Mouse (Mus musculus): ENCODE results near the gene Fam104a. TPM values are rescaled to one million over a fixed set of nuclear protein-coding genes. Genes with fewer than 3 reads are reported as not detected.

The Fam104a gene
- total and polyA plus RNA-seq, 2 experiments = 4.5 to 16.4 TPM

DNA sequence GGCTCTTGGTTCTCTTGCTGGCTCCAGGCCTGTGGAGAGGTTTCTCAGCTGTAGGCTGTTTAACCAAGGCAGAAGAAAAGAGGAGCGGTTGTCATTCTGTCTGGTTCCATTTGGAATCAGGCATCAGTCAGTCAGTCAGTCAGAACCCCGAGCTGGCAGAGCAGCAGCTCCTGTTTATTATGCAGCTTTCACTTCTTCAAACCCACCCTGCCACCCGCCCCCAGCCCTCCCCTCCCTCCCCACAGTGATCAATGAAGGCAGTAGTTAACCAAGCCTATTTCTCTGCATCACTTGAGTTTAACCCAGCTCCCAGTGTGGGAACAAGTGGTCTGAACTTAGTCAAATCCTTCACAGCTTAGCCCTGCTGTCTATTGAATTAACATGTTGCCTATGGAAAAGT is 7.9 kb upstream of the Fam104a start:
- Histone ChIP-seq H3K4me3 (ENCODE audit: insufficient read depth, low read depth, low read length) (no peak overlapping the region), H3K9ac (ENCODE audit: low read depth, low read length) (no peak overlapping the region), H3K27me3 (ENCODE audit: control insufficient read depth, insufficient read depth, low read length) (no peaks in the 10 kb centered on the region), H3K36me3 (ENCODE audit: control insufficient read depth, insufficient read depth, low read length) (no peaks in the 10 kb centered on the region; the same call in 1 of the 2 replicates), H3K79me2 (ENCODE audit: control insufficient read depth, insufficient read depth, low read length) (no peaks in the 10 kb centered on the region), H3K4me1 (ENCODE audit: control insufficient read depth, insufficient read depth, low read length) (peaks cover 5% of the 10 kb centered on the region), H3K27ac (replicated peaks; ENCODE audit: insufficient read depth, low read depth, low read length) (no peak overlapping the region)
- 86% methylated on average over 3 of the region's 3 CpGs for WGBS
- DNase-seq (ENCODE audit: extremely low read depth, low read depth, low spot score) = no peak
- no peak for TF ChIP-seq POLR2A (IDR thresholded peaks at IDR 0.05; ENCODE audit: extremely low read depth, insufficient read depth, low read length)
- no peak for TF ChIP-seq CTCF (IDR thresholded peaks at IDR 0.05; ENCODE audit: low read depth, low read length)

DNA sequence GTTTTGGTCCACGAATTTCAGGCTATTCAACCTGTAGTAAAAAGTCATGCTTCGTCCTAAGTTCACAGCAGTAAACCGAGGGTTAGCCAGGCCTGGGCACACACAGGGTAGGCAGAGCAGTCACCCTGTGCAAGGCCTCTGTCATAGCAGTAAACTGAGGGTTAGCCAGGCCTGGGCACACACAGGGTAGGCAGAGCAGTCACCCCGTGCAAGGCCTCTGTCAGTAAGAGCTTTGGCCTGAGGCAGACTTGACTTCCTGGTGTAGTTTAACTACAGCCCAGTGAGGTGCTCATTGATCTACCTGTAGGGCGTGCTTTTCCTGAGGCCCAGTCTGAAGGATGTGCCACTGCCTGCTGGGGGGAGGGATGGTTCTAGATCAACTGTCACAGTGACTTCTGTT is 7.4 kb upstream of the Fam104a start:
- DNase-seq (ENCODE audit: extremely low read depth, low read depth, low spot score) = no peak
- Histone ChIP-seq H3K27ac (replicated peaks; ENCODE audit: insufficient read depth, low read depth, low read length) (no peak overlapping the region), H3K4me3 (ENCODE audit: insufficient read depth, low read depth, low read length) (no peak overlapping the region), H3K36me3 (ENCODE audit: control insufficient read depth, insufficient read depth, low read length) (no peaks in the 10 kb centered on the region; the same call in 1 of the 2 replicates), H3K79me2 (ENCODE audit: control insufficient read depth, insufficient read depth, low read length) (no peaks in the 10 kb centered on the region), H3K9ac (ENCODE audit: low read depth, low read length) (no peak overlapping the region), H3K27me3 (ENCODE audit: control insufficient read depth, insufficient read depth, low read length) (no peaks in the 10 kb centered on the region), H3K4me1 (ENCODE audit: control insufficient read depth, insufficient read depth, low read length) (peaks cover 5% of the 10 kb centered on the region)
- WGBS = 91% methylated on average over 5 of the region's 5 CpGs
- TF ChIP-seq POLR2A (IDR thresholded peaks at IDR 0.05; ENCODE audit: extremely low read depth, insufficient read depth, low read length) (no peak), CTCF (IDR thresholded peaks at IDR 0.05; ENCODE audit: low read depth, low read length) (no peak)

DNA sequence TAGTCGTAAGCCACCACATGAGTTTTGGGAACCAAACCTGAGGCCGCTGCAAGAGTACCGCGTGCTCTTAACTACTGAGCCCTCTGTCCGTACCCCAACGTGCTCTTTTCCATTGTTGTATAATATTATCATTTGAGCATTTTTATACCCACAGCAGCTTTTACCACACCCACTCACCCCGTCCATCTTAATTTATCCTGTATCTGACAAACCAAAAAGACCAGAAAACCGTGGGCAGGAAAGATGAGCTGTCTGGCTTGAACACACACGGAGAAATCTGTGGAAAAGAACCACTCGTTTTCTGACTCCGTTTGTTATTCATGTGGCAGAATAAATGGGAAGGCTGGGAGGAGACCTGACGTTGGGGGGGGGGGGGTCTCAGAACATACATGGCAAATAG is 6.6 kb upstream of the Fam104a start:
- DNase-seq (ENCODE audit: extremely low read depth, low read depth, low spot score) = no peak
- TF ChIP-seq POLR2A (IDR thresholded peaks at IDR 0.05; ENCODE audit: extremely low read depth, insufficient read depth, low read length) (no peak), CTCF (IDR thresholded peaks at IDR 0.05; ENCODE audit: low read depth, low read length) (no peak)
- Histone ChIP-seq H3K27ac (replicated peaks; ENCODE audit: insufficient read depth, low read depth, low read length) (no peak overlapping the region), H3K4me1 (ENCODE audit: control insufficient read depth, insufficient read depth, low read length) (peaks cover 5% of the 10 kb centered on the region), H3K27me3 (ENCODE audit: control insufficient read depth, insufficient read depth, low read length) (no peaks in the 10 kb centered on the region), H3K4me3 (ENCODE audit: insufficient read depth, low read depth, low read length) (no peak overlapping the region), H3K9ac (ENCODE audit: low read depth, low read length) (no peak overlapping the region), H3K79me2 (ENCODE audit: control insufficient read depth, insufficient read depth, low read length) (no peaks in the 10 kb centered on the region), H3K36me3 (ENCODE audit: control insufficient read depth, insufficient read depth, low read length) (no peaks in the 10 kb centered on the region; the same call in 1 of the 2 replicates)
- WGBS = 95% methylated on average over 12 of the region's 12 CpGs

DNA sequence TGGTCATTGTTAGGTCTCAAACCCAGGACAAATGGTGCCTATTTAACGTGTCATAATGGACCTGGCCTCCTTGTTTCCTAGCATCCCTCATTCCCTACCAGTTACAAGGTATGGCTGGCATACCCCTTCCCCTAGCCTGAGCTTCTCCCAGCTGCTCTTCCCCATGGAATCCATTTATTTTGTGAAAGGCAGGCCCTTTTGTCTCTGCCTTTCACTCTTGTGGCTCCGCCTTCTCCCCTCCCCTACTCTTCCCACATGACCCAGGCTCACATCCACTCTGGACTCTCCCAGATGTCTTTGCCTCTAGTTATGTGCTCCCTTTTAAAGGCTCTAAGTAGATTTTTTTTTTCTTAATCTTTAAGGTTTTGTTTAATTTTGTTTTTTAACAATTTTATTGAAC is 3.1 kb upstream of the Fam104a start:
- TF ChIP-seq CTCF (IDR thresholded peaks at IDR 0.05; ENCODE audit: low read depth, low read length) = no peak
- H3K4me3 ChIP-seq (ENCODE audit: insufficient read depth, low read depth, low read length) = no peak overlapping the region
- no peak overlapping the region for H3K9ac ChIP-seq (ENCODE audit: low read depth, low read length)
- no peaks in the 10 kb centered on the region for H3K27me3 ChIP-seq (ENCODE audit: control insufficient read depth, insufficient read depth, low read length)
- peaks cover 15% of the 10 kb centered on the region for H3K79me2 ChIP-seq (ENCODE audit: control insufficient read depth, insufficient read depth, low read length)
- no peak for DNase-seq (ENCODE audit: extremely low read depth, low read depth, low spot score)
- no peaks in the 10 kb centered on the region; the same call in 1 of the 2 replicates for H3K36me3 ChIP-seq (ENCODE audit: control insufficient read depth, insufficient read depth, low read length)
- H3K4me1 ChIP-seq (ENCODE audit: control insufficient read depth, insufficient read depth, low read length) = peaks cover 8% of the 10 kb centered on the region
- WGBS = 97% methylated on average over 2 of the region's 2 CpGs
- no peak overlapping the region for H3K27ac ChIP-seq (replicated peaks; ENCODE audit: insufficient read depth, low read depth, low read length)

DNA sequence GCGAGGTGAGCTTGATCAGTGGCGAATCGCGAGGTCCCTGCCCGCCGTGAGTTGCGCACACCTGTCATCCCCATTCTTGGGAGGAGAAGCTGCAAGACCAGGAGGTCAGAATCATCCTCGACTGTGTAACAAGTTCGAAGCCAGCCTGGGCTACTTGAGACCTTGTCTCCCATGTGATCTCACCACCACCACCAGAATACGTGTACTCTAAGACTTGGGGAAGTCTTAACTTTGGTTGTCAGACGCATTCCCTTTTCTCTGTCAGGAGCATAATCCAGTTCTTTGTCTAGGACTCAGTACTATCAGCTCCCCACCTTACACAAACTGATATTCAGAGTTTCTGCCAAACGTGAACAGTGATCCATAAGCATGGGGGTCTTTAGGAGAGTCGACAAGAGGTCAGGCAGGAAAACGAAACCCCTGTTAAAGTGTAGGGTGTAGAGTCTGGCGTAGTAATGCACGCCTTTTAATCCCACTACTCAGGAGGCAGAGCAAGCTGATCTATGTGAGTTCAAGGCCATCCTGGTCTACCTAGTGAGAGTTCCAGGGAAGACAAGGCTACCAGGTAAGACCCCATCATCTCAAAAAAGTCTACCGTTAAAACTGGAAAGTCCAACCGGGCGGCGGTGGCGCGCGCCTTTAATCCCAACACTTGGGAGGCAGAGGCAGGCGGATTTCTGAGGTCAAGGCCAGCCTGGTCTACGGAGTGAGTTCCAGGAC is 912 bp upstream of the Fam104a start:
- TF ChIP-seq CTCF (IDR thresholded peaks at IDR 0.05; ENCODE audit: low read depth, low read length) (no peak), POLR2A (IDR thresholded peaks at IDR 0.05; ENCODE audit: extremely low read depth, insufficient read depth, low read length) (no peak)

DNA sequence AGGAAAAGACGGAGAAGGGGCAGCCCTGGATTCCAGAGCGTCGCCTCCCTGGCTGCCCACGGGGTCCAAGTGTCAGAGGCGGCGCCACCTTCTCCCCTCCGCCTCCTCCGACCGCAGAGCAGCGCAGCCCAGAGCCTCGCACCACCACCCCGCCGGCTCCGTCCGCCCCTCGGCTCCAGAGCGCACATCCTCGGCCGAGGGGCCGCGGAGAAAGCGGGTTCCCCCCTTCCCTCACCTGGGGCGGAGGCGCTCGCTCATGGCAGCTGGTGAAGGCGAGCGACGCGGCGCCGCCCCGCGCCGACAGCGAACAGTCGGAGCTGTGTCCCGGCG is 363 bp downstream of the Fam104a start:
- WGBS = under 1% methylated on average over 37 of the region's 38 CpGs
- no peak for DNase-seq (ENCODE audit: extremely low read depth, low read depth, low spot score)
- Histone ChIP-seq H3K4me1 (ENCODE audit: control insufficient read depth, insufficient read depth, low read length) (peaks cover 9% of the 10 kb centered on the region), H3K9ac (ENCODE audit: low read depth, low read length) (peak overlapping the region; percentile 95), H3K79me2 (ENCODE audit: control insufficient read depth, insufficient read depth, low read length) (peaks cover 28% of the 10 kb centered on the region), H3K27me3 (ENCODE audit: control insufficient read depth, insufficient read depth, low read length) (no peaks in the 10 kb centered on the region), H3K36me3 (ENCODE audit: control insufficient read depth, insufficient read depth, low read length) (no peaks in the 10 kb centered on the region; the same call in 1 of the 2 replicates), H3K4me3 (ENCODE audit: insufficient read depth, low read depth, low read length) (peak overlapping the region; percentile 88), H3K27ac (replicated peaks; ENCODE audit: insufficient read depth, low read depth, low read length) (peak overlapping the region; percentile 64)
- TF ChIP-seq CTCF (IDR thresholded peaks at IDR 0.05; ENCODE audit: low read depth, low read length) (no peak), POLR2A (IDR thresholded peaks at IDR 0.05; ENCODE audit: extremely low read depth, insufficient read depth, low read length) (no peak)

More for the DNA sequence above, 912 bp upstream of the Fam104a start:
- Histone ChIP-seq H3K9ac (ENCODE audit: low read depth, low read length) (peak overlapping the region; percentile 39), H3K4me3 (ENCODE audit: insufficient read depth, low read depth, low read length) (peak overlapping the region; percentile 61), H3K79me2 (ENCODE audit: control insufficient read depth, insufficient read depth, low read length) (peaks cover 21% of the 10 kb centered on the region), H3K4me1 (ENCODE audit: control insufficient read depth, insufficient read depth, low read length) (peaks cover 14% of the 10 kb centered on the region), H3K27me3 (ENCODE audit: control insufficient read depth, insufficient read depth, low read length) (no peaks in the 10 kb centered on the region), H3K27ac (replicated peaks; ENCODE audit: insufficient read depth, low read depth, low read length) (peak overlapping the region; percentile 23; the same call in 1 of the 2 replicates), H3K36me3 (ENCODE audit: control insufficient read depth, insufficient read depth, low read length) (no peaks in the 10 kb centered on the region; the same call in 1 of the 2 replicates)
- no peak for DNase-seq (ENCODE audit: extremely low read depth, low read depth, low spot score)
- 40% methylated on average over 25 of the region's 25 CpGs for WGBS

Measured in liver, adult 2 months (tissue).